Mouse (Mus musculus): ENCODE data around the gene Jup.

The Jup gene

GRCm38 (mm10) chr11:100408835-100409462 lies 11.4 kb upstream of the Jup start:
- DNase-seq (ENCODE audit: extremely low read depth, insufficient read length, low spot score) = no peak

- no peak for DNase-seq (ENCODE audit: extremely low read depth, insufficient read length, low spot score)
These were observed 10.7 kb upstream of the Jup start for GRCm38 (mm10) chr11:100408076-100408834.

- no peak for DNase-seq (ENCODE audit: extremely low read depth, insufficient read length, low spot score)
These were observed 9.6 kb upstream of the Jup start for GRCm38 (mm10) chr11:100406995-100407705.

- DNase-seq (ENCODE audit: extremely low read depth, insufficient read length, low spot score) = no peak
These were observed 8.7 kb upstream of the Jup start for GRCm38 (mm10) chr11:100406273-100406672.

GRCm38 (mm10) chr11:100404456-100405074 lies 7.0 kb upstream of the Jup start:
- no peak for DNase-seq (ENCODE audit: extremely low read depth, insufficient read length, low spot score)

- DNase-seq (ENCODE audit: extremely low read depth, insufficient read length, low spot score) = no peak
These were observed 6.0 kb upstream of the Jup start for GRCm38 (mm10) chr11:100403445-100404134.

- no peak for DNase-seq (ENCODE audit: extremely low read depth, insufficient read length, low spot score)
These were observed 5.1 kb upstream of the Jup start for GRCm38 (mm10) chr11:100402682-100403081.

- DNase-seq (ENCODE audit: extremely low read depth, insufficient read length, low spot score) = no peak
These were observed 4.7 kb upstream of the Jup start for GRCm38 (mm10) chr11:100402240-100402639.

GRCm38 (mm10) chr11:100400842-100401241 lies 3.3 kb upstream of the Jup start:
- DNase-seq (ENCODE audit: extremely low read depth, insufficient read length, low spot score) = no peak

- DNase-seq (ENCODE audit: extremely low read depth, insufficient read length, low spot score) = no peak
These were observed 2.4 kb upstream of the Jup start for GRCm38 (mm10) chr11:100399727-100400538.

- DNase-seq (ENCODE audit: extremely low read depth, insufficient read length, low spot score) = peak; percentile 52
These were observed 1.8 kb upstream of the Jup start for GRCm38 (mm10) chr11:100399320-100399719.

- no peak for DNase-seq (ENCODE audit: extremely low read depth, insufficient read length, low spot score)
These were observed 954 bp upstream of the Jup start for GRCm38 (mm10) chr11:100398517-100398916.

GRCm38 (mm10) chr11:100396886-100397599 lies 520 bp downstream of the Jup start:
- peak; percentile 45 for DNase-seq (ENCODE audit: extremely low read depth, insufficient read length, low spot score)

GRCm38 (mm10) chr11:100395861-100396631 lies 1.5 kb downstream of the Jup start:
- DNase-seq (ENCODE audit: extremely low read depth, insufficient read length, low spot score) = peak; percentile 58

- peak; percentile 88 for DNase-seq (ENCODE audit: extremely low read depth, insufficient read length, low spot score)
These were observed 2.4 kb downstream of the Jup start for GRCm38 (mm10) chr11:100395200-100395599.

GRCm38 (mm10) chr11:100394353-100395074 lies 3.0 kb downstream of the Jup start:
- DNase-seq (ENCODE audit: extremely low read depth, insufficient read length, low spot score) = no peak

GRCm38 (mm10) chr11:100393733-100394132 lies 3.8 kb downstream of the Jup start:
- DNase-seq (ENCODE audit: extremely low read depth, insufficient read length, low spot score) = peak; percentile 73

- no peak for DNase-seq (ENCODE audit: extremely low read depth, insufficient read length, low spot score)
These were observed 4.6 kb downstream of the Jup start for GRCm38 (mm10) chr11:100392958-100393357.
